Mouse (Mus musculus) adrenal gland, adult 2 months (tissue): ENCODE results near the gene Atp1b1. TPM values are rescaled to one million over a fixed set of nuclear protein-coding genes. Genes with fewer than 3 reads are reported as not detected.

Experiments used
- DNase-seq: peaks from one replicate; pipeline ENCODE4 v3.0.0; 2021
- polyA plus RNA-seq: library from polyadenylated mRNA; depleted of rRNA; stranded (reverse); fragments of >200 nt; gene quantifications from 2 replicates; pipeline ENCODE4 v1.2.3, GENCODE M21; 2012; rRNA removed
- total RNA-seq, 2 experiments: library from RNA; stranded (reverse); gene quantifications; 2 replicates each; pipeline ENCODE4 v1.2.3; 2021

Gene Atp1b1
- total and polyA plus RNA-seq, 3 experiments: 19.2 to 90.6 (median 64.2) TPM

GRCm38 (mm10) chr1:164395131-164395780, 62.9 kb downstream of the Atp1b1 start:
- no peak for DNase-seq

GRCm38 (mm10) chr1:164392176-164392575, 66.0 kb downstream of the Atp1b1 start:
- no peak for DNase-seq

GRCm38 (mm10) chr1:164389743-164390142, 68.4 kb downstream of the Atp1b1 start:
- no peak for DNase-seq

Other genes starting within 250 kb of the Atp1b1 start
- gene Slc19a2, start 209.3 kb downstream of the Atp1b1 start, total RNA-seq: 10 to 100 TPM; 22.1 to 27.8 TPM
- 26.1 and 31.8 TPM in 2 replicates for gene Slc19a2, start 209.3 kb downstream of the Atp1b1 start, polyA plus RNA-seq
- gene Ccdc181, start 182.8 kb downstream of the Atp1b1 start, total RNA-seq: 10 to 100 TPM in 1 of 2 experiments, 1 to 10 TPM in 1; 7.7 to 12.3 TPM
- gene Ccdc181, start 182.8 kb downstream of the Atp1b1 start, polyA plus RNA-seq: 1.6 and 1.7 TPM in 2 replicates
- gene Nme7, start 154.2 kb downstream of the Atp1b1 start, total RNA-seq: 10 to 100 TPM; 14.0 to 21.0 TPM
- 9.2 and 11.7 TPM in 2 replicates for gene Nme7, start 154.2 kb downstream of the Atp1b1 start, polyA plus RNA-seq
- 10 to 100 TPM; 23.4 to 31.7 TPM for gene Blzf1, start 150.9 kb downstream of the Atp1b1 start, total RNA-seq
- 0.97 and 0.98 TPM in 2 replicates for gene Blzf1, start 150.9 kb downstream of the Atp1b1 start, polyA plus RNA-seq